Mouse (Mus musculus) kidney, postnatal 4 days (tissue): ENCODE data around the gene Lysmd2.
"Not testable (repeated sequence)": the region's sequence is repeated elsewhere in the genome, so short reads cannot be mapped to it uniquely, and the experiment has no call there.

Source experiments
- DNase-seq, 2 experiments: peaks; one replicate each; pipeline ENCODE4 v3.0.0; 2021; ENCODE audit warnings: mixed read lengths in 2 of 2

Lysmd2 gene

DNA sequence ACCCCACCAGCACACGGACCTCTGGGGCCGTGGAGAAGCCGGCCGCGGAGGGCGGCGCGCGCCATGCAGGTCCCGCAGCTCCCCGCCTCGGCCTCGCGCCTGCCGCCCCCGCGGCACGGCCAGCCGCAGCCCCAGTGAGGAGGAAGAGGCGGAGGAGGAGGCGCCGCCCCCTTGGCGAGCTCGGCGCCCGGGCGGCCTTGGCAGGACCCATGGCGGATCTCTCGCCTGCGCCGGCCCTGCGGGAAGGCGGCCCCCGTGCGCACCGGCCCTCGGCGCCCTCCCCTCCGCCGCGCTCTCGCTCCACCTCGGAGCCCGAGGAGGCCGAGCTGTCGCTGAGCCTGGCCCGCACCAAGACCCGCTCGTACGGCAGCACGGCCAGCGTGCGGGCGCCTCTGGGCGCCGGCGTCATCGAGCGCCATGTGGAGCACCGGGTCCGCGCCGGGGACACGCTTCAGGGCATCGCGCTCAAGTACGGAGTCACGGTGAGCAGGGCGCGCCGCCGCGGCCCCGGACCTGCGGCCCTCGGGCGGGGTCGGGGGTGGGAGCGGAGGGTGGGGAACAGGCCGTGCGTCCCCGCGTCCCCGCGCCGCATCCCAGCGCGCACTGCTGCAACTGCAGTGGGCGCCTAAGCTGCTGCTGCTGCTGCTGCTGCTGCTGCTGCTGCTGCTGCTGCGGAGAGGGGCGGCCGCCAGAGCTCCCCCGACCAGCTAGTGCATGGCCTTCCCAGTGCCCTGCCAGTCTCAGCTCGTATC, at the start of gene Lysmd2:
Gene Lysmd2 (plus strand): TSS at position 186 of the 752 bp plus-strand sequence.
- DNase-seq: peak; percentile 78 to 85

DNA sequence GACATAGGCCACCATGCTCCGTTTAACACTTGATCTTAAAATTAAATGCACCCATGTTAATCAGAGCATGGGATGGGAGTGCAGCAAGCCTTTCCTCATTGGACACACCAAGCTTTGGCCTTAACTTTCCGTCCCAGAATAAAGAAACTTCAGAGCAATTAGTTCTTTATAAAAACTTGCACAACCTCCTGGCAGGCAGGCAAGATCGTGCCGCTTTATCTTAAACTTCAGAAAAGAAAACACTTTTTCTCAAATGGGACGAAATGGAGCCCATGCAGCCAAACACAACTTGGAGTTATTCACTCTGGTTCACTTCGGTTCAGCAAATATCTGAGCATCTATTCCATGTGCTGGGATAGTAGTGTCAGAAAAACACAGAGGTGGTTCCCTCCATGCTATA, 46.2 kb upstream of the Lysmd2 start:
- no peak for DNase-seq

DNA sequence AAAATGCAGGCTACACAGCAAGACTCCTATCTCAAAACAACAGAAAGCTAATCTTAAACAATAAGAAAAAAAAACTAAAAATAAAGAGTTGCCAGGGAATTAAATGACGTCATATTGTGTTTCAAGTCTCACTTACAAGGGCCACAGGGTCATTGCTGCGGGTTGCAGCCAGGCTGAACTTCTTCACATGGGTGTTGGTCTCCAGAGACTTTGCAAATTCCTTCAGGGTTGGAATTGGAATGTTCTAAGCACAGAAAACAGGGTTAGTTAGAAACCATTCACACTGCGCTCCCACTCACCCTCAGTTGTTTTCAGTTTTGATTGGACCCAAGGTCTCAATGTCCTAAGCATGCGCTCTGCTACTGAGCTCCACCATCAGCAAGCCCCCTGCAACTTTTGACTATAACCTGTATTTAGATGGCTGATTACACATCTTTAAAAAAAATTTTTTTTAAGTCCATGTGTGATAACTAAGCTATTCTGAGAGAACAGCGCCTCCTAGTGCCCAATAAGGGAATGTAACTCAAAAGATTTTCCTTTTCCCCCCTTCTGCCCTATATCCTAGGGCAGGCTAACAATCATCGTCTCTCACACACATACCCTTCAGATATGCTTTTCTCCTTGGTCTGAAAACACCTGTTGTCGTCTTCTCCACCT, 43.7 kb upstream of the Lysmd2 start:
- peak; percentile 14 to 22 for DNase-seq

DNA sequence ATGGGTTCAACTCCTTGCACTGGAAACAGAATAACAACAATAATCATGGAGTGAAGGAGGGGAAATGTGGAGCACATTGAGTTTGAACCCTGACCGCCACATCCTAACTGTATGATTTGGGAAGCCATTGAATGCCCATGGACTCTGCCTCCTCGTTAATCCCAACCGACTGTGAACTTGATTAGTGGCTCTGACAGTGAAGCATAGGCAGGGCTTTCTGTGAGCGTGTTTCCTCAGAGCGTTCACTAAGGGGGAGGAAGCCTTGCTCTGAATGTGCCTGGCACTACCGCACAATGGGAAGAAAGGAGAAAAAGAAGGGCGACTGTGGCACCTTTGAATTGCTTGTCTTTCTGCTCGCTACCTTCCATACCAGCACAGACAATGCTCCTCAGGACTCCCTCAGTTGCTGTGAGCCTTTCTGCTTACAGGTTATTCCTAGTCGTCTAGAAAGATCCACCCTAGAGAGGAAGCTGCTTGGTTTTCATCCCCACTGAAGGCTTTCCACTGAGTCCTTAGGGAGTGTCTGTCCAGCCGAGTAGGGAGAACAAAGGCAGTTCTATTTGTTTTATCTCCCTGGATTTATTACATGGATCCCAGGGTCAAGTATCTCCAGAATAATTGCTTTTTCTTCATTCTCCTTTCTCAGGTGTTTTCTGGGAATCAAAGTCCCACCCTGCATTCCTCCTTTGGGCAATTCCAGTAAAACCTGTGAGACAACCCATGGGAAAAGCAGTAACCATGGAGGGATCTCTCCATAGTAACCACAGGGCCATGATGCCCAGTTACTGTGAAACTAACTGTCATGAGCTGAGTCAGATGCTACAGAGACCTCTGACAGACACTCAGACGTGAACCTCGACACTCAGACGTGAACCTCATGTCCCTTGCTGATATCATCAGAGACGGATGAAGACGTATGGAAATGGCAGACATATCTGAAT, 35.4 kb upstream of the Lysmd2 start:
- no peak for DNase-seq

DNA sequence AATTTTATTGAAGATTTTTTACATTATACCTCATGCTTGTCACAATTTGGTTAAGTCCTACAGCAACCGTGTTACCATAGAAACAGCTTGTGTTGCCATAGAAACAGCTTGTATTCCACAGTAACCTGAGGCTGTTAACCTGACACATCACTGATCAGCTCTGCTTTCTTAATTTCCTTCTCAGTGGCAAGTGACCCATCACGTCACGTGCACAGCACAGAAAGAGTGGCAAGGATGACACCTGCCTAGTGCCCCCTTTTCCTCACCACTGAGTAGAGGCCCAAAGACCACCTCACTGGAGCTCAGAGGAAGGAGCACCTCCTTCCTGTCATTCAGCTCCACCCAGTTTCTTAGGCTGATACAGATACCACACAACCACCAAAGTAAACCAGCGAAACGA, 32.1 kb upstream of the Lysmd2 start:
- no peak for DNase-seq

DNA sequence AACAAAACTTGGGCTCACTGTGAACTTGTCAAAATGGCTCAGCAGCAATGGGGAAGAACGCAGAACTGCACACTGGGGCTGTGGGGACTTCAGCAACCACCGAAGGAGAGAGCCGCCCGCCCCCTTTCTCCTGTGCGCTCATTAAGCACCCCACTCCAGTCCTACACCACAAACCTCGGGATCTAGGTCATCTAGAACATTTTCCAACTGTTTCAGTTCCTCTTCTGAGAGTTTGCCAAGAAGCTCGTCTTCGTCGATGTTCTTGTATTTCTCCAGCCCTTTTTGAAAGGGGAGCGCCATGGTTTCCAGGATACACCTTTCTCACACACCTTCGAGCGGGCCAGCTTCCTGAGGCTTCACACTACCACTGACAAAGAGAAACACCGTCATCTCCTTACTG, 28.5 kb upstream of the Lysmd2 start:
- DNase-seq: no peak

DNA sequence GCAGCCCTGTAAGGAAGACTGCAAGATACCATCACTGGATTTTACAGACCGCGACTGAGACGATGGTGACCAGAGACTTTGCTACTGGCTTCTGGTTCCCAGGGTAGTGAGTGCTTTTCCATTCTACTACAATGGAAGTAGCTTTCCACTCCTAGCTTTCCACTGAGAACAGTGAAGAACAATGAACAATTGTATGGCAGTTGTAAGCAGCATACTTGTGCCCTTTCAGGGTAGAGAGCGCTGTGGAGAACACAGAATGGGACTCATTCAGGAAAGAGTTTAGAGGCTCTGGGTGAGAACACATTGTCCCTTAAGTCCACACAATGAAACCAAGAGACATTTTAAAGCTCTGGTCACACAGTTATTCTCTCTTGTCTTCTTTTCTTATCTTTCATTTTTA, 27.9 kb upstream of the Lysmd2 start:
- no peak for DNase-seq

DNA sequence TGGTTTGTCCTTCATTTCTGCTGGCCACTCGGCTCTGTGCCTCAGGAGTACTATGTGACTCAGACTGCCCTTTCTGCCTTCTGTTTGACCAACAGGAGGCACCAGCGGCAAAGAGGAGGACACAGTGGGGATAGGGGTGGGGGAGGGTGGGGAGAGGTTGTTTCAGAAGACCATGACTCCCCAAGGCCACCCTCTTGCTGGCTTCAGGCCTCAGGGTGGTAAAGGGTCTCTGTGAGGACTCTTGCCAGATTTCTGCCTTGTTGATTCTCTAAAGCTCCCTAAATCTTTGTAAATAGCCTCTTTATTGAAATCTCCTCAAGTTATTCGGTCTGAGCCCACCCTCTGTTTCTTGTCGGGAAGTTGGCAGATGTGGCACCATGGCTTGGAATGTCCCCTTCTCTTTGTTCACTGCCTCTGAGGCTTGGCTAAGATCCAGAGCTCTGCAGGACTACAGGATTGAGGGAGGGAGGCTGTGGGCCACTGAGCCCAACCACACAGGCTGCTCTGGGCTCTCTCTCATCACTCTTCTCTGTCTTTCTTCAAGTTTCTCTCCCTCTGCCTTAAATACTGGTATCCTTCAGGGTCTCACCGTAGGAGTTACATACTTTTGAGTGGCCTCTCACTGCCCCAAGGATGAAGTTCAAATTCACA, 26.2 kb upstream of the Lysmd2 start:
- DNase-seq: peak; percentile 18 to 34

DNA sequence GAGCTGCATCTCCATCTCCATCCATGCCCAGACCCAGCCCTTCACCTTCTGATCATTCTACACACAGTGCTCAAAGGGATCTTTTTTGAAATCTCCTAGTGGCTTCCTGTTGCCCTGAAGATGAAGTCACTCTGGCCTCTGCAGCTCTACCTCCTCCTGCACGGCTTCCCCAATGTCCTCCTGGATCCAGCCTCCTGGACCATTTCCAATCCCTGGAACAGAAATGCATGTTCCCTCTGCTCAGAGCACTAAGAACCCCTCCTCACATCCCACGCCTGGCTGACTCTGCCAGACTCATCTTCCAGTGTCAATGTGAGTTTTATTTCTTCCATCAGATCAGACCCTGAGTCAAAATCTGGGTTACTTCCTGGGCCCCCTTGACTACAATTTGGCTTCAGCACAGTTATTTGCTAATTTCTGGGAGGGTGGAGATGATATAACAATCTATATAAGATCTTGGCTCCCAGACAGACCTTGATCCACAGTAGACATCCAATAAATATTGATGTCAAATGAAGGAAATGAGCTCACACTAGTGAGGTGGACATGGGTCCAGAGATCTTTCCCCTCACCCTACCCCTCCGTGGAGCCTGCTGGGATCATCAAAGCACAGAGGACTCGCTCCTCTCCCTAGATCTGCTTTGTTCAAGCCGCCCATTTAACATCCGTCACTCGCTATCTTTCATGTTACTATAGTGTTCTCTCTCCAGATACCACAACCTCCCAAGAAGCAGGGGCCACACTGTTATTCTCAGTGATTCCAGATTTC, 25.2 kb upstream of the Lysmd2 start:
- DNase-seq: no peak

DNA sequence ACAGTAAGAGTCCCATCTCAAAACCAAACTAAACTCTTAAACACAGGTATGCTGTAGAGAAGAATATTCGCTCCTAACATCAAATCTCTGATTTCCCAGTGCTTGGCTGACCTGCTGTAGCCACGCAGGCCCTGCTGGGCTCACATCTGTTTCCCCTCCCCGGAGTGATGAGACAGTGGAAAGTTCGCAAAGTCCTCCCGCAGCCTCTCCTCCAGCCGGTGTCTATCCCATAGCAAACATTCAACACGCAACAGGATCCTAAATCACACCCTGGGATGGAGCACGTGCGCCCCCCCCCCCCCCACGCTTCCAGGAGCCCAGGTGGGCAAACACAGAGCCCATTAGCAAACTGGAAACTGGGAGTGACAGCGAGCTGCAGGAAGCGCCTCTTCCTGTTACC, 24.0 kb upstream of the Lysmd2 start:
- DNase-seq: no peak

DNA sequence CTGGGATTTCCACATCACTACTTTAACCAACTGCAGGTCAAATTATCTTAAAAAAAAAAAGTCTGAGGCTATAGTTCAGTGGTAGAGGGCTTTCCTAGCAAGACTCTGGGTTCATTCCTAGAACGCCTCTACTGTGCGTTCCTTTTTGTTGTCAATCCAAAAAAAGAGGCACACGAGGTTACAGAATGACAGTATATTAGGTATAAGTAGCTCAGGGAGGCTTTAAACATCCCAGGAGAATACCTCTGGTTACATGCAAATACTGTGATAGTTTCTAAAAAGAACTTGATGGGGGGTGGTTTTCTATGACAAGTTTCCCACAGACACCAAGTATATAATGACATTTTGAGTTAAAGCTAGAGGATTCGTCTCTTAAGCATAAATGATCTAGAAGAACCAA, 18.0 kb upstream of the Lysmd2 start:
- DNase-seq: no peak

DNA sequence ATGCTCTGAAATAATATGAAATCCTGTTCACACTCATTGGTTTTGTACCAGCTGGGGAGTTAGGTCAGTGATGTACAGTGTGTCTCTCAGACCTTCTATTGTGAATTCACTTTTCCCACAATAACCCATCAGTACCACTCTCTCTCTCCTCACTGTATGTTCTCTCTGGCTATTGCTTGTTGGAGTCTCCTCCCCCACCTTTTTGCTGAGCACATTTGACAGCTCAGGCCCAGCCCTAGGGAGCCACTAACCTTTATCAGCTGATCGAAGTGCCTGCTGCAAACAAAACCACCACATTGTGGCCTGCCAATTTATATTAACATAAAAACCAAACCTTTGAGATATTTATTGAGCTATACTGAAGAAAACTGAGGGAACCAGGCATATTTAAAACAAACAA, 16.0 kb upstream of the Lysmd2 start:
- no peak for DNase-seq

DNA sequence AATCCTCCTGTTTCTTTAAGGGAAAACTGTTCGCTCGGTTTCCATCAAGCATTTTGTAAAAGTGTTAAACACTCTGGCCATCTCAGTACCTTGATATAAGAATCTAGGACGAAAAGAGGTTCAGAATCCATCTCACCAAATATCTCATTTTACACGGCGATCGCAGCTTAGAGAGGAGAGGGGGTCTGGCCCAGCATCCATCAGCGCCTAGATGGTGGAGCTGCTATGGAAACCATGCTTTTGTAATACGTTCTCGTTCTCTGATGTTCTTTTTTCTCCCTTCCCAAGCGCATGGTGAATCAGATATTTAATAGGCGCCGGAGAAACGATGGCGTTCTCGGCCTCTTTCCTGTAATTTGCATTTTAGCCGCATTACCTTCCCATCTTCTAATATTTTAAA, 15.6 kb upstream of the Lysmd2 start:
- no peak for DNase-seq

DNA sequence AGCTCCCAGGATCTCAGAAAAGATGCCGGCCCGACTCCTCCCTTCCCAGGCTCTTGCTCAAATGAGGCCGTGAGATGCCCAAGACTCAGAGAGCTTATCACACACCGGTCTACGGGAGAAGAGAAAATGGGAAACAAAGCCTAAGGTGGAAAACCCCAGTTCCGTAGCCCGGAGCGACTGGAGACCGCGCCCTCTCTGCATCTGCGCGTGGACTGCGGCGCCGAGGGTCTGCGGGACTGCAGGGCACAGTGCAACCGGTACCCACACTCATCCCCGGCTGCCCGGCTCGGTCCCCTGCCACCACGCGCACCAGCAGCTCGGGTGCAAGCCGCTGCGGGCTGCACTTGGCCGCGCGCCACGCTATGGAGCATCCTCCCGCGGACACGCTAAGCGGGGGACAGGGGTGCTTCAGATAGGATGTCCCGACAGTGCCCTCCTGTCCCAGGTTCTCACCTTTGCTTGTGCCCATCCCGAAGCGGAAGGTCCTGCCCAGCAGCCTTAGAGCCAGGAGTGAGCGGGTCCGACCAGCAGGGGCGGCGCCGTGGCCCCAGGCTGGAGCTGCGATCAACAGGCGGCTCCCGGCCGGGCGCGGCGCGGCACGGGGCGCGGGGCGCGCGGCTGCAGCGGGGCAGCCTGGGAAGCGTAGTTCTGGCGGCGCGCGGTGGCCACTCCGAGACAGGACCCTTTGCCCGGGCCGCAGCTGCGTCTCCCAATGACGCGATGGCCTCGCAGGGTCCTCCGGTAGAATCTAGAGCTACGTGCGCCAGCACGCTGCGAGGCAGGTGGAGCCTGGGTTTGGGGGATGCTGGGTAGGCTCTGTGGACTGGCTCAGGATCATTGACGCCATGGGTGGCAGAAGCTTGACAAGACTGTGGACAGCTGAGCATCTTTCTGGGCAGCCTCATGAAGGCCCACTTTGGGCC, 14.7 kb upstream of the Lysmd2 start, which contains the start of gene Tmod2:
Gene Tmod2 (minus strand): TSS at position 755 of the 923 bp plus-strand sequence.
- peak; percentile 72 to 79 for DNase-seq

DNA sequence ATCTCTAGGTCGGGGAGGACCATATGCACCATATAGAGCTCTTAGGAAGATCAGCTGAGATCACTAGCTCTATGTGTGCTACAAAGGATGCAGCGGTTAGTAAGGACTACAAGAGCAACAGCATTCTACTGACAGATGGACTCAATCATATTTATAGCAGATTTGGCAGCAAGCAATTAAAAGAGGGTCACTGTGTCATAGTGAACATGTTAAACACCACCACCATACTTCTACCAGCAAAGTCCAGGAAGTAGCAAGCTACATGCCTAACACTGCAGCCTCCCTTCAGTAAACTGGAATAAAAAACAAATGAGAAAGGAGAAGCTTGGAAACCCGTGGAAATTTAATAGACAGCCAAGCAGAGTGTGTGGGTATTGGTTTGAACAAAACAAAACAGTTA, 9.0 kb upstream of the Lysmd2 start:
- no peak for DNase-seq

DNA sequence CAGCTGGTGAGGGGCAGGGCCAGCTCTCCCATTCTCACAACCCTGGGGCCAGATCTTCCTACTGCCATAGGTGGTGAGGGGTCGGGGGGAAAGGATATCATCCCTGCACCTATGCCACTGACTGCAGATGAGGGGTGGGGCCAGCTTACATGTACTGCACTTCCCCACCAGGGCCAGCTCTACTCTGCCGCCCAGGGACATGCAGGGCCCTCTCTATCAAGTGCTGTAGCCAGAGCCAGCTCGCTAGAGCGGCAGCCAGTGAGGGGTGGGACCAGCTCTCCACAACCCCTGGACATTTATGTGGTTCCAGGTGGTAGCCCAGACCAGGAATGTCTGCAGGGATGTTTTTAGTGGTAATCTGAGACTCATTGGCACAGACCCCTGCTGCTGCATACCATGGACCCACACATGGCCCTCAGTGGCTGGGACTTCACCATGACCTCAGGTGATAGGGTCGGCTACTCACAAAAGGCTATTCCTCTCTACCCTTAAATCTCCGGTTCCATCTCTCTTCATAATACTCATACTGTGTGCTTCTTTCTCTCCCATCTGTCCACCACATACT, 6.6 kb upstream of the Lysmd2 start:
- DNase-seq: no peak

DNA sequence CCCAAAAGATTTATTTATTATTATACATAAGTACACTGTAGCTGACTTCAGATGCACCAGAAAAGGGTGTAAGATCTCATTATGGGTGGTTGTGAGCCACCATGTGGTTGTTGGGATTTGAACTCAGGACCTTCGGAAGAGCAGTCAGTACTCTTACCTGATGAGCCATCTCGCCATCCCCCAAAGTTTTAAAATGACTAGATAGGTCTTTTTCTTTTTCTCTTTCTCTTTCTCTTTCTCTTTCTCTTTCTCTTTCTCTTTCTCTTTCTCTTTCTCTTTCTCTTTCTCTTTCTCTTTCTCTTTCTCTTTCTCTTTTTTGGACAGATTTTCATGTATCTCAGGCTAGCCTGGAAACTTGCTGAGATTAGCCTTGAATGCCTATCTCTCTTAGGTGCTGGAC, 5.8 kb upstream of the Lysmd2 start:
- DNase-seq: not testable (repeated sequence)

DNA sequence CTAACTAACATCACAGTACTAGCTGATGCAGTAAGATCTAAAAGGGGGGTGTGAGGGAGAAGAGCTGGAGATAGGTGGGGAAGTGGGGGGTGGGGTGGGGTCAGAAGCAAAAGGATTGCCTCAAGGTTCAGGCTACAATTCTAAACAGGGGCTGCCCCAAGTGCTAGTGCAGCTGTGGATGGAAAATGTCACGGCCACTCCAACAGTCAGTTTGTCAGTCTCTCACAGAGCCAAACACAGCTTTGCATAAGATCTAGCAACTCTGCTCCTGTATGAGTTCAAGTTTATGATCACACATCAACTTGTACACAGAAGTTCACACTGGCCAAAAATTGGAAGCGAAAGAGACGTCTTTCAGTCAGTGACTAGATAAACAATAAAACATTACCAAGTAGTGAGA, 4.1 kb upstream of the Lysmd2 start:
- no peak for DNase-seq

DNA sequence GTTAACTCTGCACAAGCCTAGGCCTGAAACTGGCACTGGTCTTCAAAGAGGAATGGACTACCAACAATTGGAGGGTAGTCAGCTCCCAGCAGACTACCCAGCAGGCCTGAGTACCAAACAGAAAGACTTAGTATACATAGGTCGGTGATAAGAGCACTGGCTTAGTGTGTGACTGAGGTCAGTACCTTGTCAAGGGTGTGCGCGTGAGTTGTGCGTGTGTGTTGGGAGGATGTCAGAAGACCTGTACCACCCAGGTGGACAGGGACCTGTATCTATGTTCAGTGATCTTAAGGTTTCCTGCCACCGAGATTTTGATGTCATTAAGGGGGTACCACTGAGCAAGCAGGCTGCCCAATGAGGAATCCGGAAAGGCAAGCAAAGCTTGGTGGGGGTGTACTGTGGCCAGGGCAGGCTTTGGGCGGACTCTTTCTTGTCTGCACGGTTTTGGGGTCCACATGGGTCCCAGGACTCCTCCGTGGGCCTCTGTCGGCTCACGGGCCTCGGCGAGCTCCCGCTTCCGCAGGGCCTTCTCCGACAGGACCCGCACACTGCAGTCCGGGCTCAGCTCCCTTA, 472 bp upstream of the Lysmd2 start:
- peak in 1 of 2 experiments; percentile 7 for DNase-seq

DNA sequence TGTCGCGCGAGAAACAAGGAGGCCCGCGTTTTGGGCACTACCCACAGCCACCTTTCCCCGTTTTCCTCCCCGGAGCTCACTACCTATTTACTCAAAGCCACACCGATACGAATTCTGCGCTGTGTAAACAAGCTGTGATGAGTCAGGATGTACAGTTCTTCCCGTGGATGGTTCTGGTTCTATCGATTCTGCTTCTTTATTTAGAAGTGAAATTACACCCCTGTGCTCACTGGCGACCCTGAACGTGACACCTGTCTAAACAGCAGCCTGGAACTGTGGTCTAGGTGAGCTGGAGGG, 715 bp downstream of the Lysmd2 start:
- DNase-seq: no peak
